Mouse (Mus musculus) hindbrain, postnatal 0 days (tissue): ENCODE data around the gene Tsc2. TPM values are rescaled to one million over a fixed set of nuclear protein-coding genes. Genes with fewer than 3 reads are reported as not detected.
A peak's percentile ranks its signal among the peaks of the same experiment; 100 is the strongest.

Experiments used
- ATAC-seq: fragments of 200-750 bp; cut with Nextera tagmentation; 2 replicates; pipeline ENCODE4 v1.8.0; 2017; ENCODE audit warnings: mild to moderate bottlenecking, moderate TSS enrichment, moderate library complexity
- DNase-seq: peaks from one replicate; pipeline ENCODE4 v3.0.0-alpha.2; 2015; ENCODE audit warnings: low spot score
- H3K27ac ChIP-seq: fragments of 300-500 bp; sonication (generic); 2 replicates; pipeline ENCODE4 v1.5.1; 2014; ENCODE audit warnings: mild to moderate bottlenecking
- H3K27me3 ChIP-seq: fragments of 300-500 bp; sonication (generic); 2 replicates; pipeline ENCODE4 v1.6.1; 2014; ENCODE audit warnings: low read length, mixed read lengths; ENCODE audit not compliant: insufficient read depth
- H3K36me3 ChIP-seq: fragments of 300-500 bp; sonication (generic); 2 replicates; pipeline ENCODE4 v1.6.1; 2014; ENCODE audit warnings: low read length, mixed read lengths; ENCODE audit not compliant: insufficient read depth
- H3K4me1 ChIP-seq: fragments of 300-500 bp; sonication (generic); 2 replicates; pipeline ENCODE4 v1.6.1; 2014; ENCODE audit warnings: antibody characterized with exemption, low read length, mixed read lengths; ENCODE audit not compliant: insufficient read depth
- H3K4me2 ChIP-seq: fragments of 300-500 bp; sonication (generic); 2 replicates; pipeline ENCODE4 v1.6.1; 2014; ENCODE audit warnings: low read depth, mild to moderate bottlenecking, low read length, moderate library complexity, mixed read lengths
- H3K4me3 ChIP-seq: fragments of 300-500 bp; sonication (generic); 2 replicates; pipeline ENCODE4 v1.5.1; 2014; ENCODE audit warnings: low read length
- H3K9ac ChIP-seq: fragments of 300-500 bp; sonication (generic); replicated peaks from 2 replicates; pipeline ENCODE4 v1.6.1; 2014; ENCODE audit warnings: mild to moderate bottlenecking, low read length, moderate library complexity, mixed read lengths
- H3K9me3 ChIP-seq: fragments of 300-500 bp; sonication (generic); 2 replicates; pipeline ENCODE4 v1.6.1; 2016; ENCODE audit warnings: low read length, mixed read lengths
- CTCF ChIP-seq: IDR thresholded peaks from 2 replicates; pipeline ENCODE4 v1.5.1; 2016; ENCODE audit warnings: antibody characterized with exemption, control low read depth, low read depth
- WGBS: fragments of 180-500 bp; shearing (Covaris S2); extraction: QIAGEN DNeasy Blood & Tissue Kit; methylation state at CpG from one replicate; pipeline ENCODE4 v1.1.7; 2014; 5-methylcytosine and 5-hydroxymethylcytosine counted together
- polyA plus RNA-seq: library from polyadenylated mRNA; unstranded; fragments of >200 nt; fragmentation: Nextera tagmentation; extraction: Ambion mirVana; gene quantifications from 2 replicates; pipeline ENCODE4 v1.2.1, GENCODE M21; 2015
- total RNA-seq: library from RNA; depleted of rRNA; stranded (reverse); fragments of >200 nt; gene quantifications from 2 replicates; pipeline ENCODE4 v1.2.3, GENCODE M21; 2014

Tsc2 gene
- total and polyA plus RNA-seq, 2 experiments from 2014 or later: 51.2 to 114 TPM

DNA sequence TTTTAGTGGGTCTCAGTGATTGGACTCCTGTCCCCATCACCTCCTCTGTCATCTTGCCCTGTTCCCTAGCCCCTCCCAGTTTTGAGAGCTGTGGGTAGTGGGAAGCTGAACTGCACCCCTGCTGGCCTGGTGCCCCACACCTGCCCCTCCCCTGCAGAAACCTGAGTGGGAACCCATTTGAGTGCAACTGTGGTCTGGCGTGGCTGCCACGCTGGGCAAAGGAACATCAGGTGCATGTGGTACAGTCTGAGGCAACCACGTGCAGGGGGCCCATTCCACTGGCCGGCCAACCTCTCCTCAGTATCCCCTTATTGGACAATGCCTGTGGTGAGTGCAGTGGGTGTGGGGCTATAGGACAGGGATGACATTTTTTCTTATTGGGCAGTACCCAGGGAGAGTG lies 68.0 kb downstream of the Tsc2 start:
- TF ChIP-seq CTCF: no peak
- Histone ChIP-seq H3K36me3 (peaks cover 15% of the 10 kb centered on the region), H3K9ac (no peak overlapping the region), H3K4me3 (no peak overlapping the region), H3K27me3 (no peaks in the 10 kb centered on the region), H3K4me2 (no peak overlapping the region), H3K27ac (no peak overlapping the region), H3K4me1 (peaks cover 4% of the 10 kb centered on the region; the same call in 1 of the 2 replicates), H3K9me3 (no peaks in the 10 kb centered on the region)
- no peak for DNase-seq
- ATAC-seq: no peak
- WGBS: 91% methylated on average over 4 of the region's 4 CpGs

DNA sequence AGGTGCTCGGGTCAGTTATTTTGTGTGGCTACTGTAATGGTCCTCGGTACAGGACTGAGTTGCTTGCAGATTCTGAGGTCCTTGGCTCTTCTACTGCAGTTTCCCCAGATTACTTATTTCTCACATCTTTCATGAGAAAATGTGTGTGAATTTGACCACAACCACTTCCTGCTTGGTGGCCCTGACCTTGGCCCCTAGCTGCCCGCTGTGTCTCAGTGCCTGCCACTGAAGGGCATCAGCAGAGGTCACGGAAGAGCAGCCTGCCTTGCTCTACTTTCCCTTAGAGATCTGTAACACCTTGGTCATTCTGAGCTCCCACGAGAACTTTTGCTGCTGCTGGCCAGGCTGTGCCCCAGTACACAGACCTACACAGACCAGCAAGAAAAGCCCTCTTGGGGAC lies 68.8 kb downstream of the Tsc2 start:
- DNase-seq (no peak), ATAC-seq (no peak)
- H3K9ac ChIP-seq: no peak overlapping the region
- peaks cover 10% of the 10 kb centered on the region; the same call in 1 of the 2 replicates for H3K4me1 ChIP-seq
- peaks cover 8% of the 10 kb centered on the region; the same call in 1 of the 2 replicates for H3K36me3 ChIP-seq
- H3K4me3 ChIP-seq: no peak overlapping the region
- no peak overlapping the region for H3K4me2 ChIP-seq
- H3K27me3 ChIP-seq: no peaks in the 10 kb centered on the region
- TF ChIP-seq CTCF: no peak
- no peaks in the 10 kb centered on the region for H3K9me3 ChIP-seq
- H3K27ac ChIP-seq: no peak overlapping the region
- WGBS: 83% methylated on average over 5 of the region's 5 CpGs

DNA sequence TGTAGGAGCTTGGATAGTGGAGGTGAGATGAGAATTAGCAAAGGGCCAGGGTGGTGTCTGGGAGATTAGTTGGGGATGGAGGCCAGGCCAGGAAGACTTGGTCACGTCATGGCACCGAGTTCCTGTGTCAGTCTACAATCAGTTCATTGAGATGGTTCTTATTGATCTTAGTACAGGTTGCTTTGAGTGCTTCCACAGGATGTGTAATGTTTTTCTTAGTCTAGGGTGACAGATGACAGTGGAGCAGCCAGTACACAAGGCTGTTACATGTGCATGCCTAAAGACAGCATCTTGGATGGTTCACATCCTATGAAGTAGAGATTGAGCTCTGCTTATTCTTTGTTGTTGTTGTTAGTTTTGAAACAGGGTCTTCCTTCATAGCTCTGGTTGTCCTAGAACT lies 70.8 kb downstream of the Tsc2 start:
- H3K27ac ChIP-seq: no peak overlapping the region
- H3K27me3 ChIP-seq: no peaks in the 10 kb centered on the region
- no peak for ATAC-seq
- no peak for TF ChIP-seq CTCF
- H3K4me3 ChIP-seq: no peak overlapping the region
- H3K36me3 ChIP-seq: no peaks in the 10 kb centered on the region
- H3K4me2 ChIP-seq: no peak overlapping the region
- H3K9ac ChIP-seq: no peak overlapping the region
- H3K9me3 ChIP-seq: no peaks in the 10 kb centered on the region
- DNase-seq: no peak
- 97% methylated on average over 2 of the region's 2 CpGs for WGBS
- H3K4me1 ChIP-seq: peaks cover 19% of the 10 kb centered on the region; the same call in 1 of the 2 replicates

DNA sequence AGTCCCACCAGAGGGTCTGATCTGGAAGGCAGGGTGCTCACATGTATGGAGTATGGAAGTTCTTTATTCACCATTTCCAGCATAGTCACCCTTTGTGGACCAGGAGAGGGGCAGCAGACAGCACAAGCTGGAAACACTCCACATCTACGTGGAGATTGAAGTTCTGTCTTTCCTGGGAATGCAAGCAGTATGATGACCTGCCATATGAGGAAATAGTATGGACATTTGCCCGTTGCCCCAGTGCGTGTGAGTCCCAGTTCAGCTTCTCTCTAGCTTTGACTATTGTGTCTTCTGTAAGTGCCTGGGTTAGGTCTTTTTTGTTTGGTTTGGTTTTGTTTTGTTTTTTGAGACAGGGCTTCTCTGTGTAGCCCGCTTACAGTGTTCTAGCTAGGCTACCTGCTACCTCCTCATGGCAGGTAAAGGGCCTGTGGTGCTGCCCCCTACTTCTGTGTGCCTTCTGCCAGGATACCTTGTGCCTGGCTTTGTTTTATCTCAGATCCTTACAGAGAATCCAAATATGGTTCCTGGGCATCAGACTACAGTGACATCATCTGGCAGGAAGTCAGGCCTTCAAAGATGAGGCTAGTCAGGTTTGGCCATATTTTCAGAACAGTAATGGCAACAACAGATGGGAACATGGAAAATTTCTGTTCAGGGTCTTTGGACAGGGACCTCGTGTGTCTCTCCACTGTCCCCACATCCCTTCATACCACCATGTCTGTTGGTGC lies 72.0 kb downstream of the Tsc2 start:
- WGBS: 89% methylated on average over 5 of the region's 5 CpGs

DNA sequence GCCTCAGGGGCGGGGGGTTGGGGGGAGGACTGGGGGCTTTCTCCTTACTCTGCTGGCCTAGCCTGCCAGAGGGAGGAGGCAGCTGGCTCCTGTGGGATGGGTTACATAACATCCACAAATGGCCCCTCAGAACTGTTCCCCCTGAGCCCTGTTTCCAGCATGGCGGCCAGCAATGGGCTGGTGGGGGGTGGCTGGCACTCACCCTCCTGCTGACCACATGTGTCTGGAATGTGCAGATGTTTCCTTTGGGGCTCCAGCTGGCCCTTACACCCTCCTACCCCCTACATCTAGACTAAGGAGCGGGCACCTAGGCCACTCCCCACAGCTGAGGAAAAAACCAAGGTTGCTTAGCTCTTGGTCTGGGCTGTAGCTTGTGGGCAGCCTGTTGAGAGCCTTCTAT lies 73.3 kb downstream of the Tsc2 start:
- Histone ChIP-seq H3K9ac (no peak overlapping the region), H3K4me3 (no peak overlapping the region), H3K27me3 (no peaks in the 10 kb centered on the region), H3K9me3 (no peaks in the 10 kb centered on the region), H3K36me3 (no peaks in the 10 kb centered on the region), H3K4me2 (0 out of 2 replicates have a peak overlapping the region, but pooled peaks have one; percentile 7), H3K27ac (peak overlapping the region; percentile 79), H3K4me1 (peaks cover 19% of the 10 kb centered on the region; the same call in 1 of the 2 replicates)
- TF ChIP-seq CTCF: no peak
- ATAC-seq (peak; percentile 14; the same call in 1 of the 2 replicates), DNase-seq (no peak)
- WGBS: 33% methylated on average over 3 of the region's 3 CpGs

More for the DNA sequence above, 72.0 kb downstream of the Tsc2 start:
- DNase-seq (no peak), ATAC-seq (no peak)
- Histone ChIP-seq H3K4me1 (peaks cover 19% of the 10 kb centered on the region; the same call in 1 of the 2 replicates), H3K4me2 (no peak overlapping the region), H3K36me3 (no peaks in the 10 kb centered on the region), H3K4me3 (no peak overlapping the region), H3K27ac (peak overlapping the region; percentile 36; the same call in 1 of the 2 replicates), H3K9ac (no peak overlapping the region), H3K27me3 (no peaks in the 10 kb centered on the region), H3K9me3 (no peaks in the 10 kb centered on the region)
- TF ChIP-seq CTCF: no peak

DNA sequence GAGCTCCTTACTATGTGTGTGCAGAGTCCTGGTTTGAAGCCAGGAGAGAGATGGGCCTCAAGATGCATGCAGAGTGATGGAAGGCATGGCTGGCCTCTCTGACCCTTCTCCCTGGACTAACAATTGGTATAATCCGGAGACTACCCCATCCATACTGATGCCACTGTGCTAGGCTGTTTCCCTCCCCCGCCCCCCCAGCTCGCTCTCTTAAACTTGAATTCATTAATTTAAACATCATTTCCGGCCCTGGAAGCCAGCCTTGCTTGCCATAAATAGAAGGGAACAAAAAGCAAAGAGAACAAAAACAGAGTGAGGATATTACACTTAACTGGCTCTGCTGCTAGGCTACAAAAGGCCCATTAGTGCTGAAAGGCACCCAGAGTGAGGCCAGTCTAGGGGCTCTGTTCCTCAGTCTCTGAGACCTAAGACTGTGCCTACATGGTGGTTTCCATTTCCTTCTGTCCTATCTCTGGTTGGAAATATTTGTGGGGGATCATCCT lies 73.8 kb downstream of the Tsc2 start:
- Histone ChIP-seq H3K9me3 (no peaks in the 10 kb centered on the region), H3K4me1 (peaks cover 19% of the 10 kb centered on the region; the same call in 1 of the 2 replicates), H3K9ac (no peak overlapping the region), H3K4me3 (no peak overlapping the region), H3K36me3 (no peaks in the 10 kb centered on the region), H3K27ac (peak overlapping the region; percentile 79), H3K27me3 (no peaks in the 10 kb centered on the region), H3K4me2 (0 out of 2 replicates have a peak overlapping the region, but pooled peaks have one; percentile 7)
- ATAC-seq (peak; percentile 77), DNase-seq (peak; percentile 54)
- no peak for TF ChIP-seq CTCF
- 5% methylated on average over 4 of the region's 4 CpGs for WGBS

DNA sequence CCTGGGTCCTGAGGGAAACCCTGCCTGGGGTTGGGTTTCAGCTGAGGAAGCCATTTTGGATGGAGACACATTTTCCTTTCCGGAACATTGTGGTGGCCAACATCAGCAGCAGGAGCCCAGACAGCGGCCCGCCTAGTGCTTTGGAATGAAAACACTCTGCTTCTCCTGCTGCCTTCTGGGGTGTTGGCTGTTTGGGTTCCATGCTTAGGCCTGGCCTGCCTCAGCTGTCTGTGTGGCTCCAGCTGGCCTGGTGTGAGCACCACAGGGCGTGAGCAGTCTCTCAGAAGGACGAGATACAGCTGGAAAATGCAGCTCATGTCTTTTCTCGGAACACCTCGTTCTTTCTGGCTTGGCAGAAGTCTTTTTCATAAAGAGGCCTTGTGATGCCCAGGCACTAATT lies 75.3 kb downstream of the Tsc2 start:
- ATAC-seq (no peak), DNase-seq (no peak)
- H3K27me3 ChIP-seq: no peaks in the 10 kb centered on the region
- 82% methylated on average over 7 of the region's 7 CpGs for WGBS
- no peak overlapping the region for H3K4me3 ChIP-seq
- H3K27ac ChIP-seq: peak overlapping the region; percentile 79; the same call in 1 of the 2 replicates
- no peak overlapping the region for H3K9ac ChIP-seq
- H3K4me2 ChIP-seq: no peak overlapping the region
- TF ChIP-seq CTCF: no peak
- peaks cover 27% of the 10 kb centered on the region for H3K4me1 ChIP-seq
- H3K36me3 ChIP-seq: no peaks in the 10 kb centered on the region
- H3K9me3 ChIP-seq: no peaks in the 10 kb centered on the region
